Comparison of ENCODE assay signal across 12 mouse cellular contexts in genomic region chr9:60231981-60232881, GRCm38 (mm10).
DNase-seq lines count a peak whose midpoint lies in the region; ATAC-seq lines count a peak whose summit lies in the region.
"Had no signal": no experiment of that assay in that cellular context is flagged by ENCODE, and none has a peak within 500 bp of the region (broad histone marks: within the 10 kb centered on the region; RNA-seq: fewer than 3 reads in every experiment).

No protein-coding gene starts in this region.

- WGBS in embryonic facial prominence, embryonic 12.5 days = 62% methylated on average over 9 of the region's 9 CpGs
- WGBS in midbrain, embryonic 16.5 days = 63% methylated on average over 9 of the region's 9 CpGs

- H3K27me3 ChIP-seq in embryonic facial prominence, embryonic 12.5 days = no peaks in the 10 kb centered on the region
- no peaks in the 10 kb centered on the region for H3K27me3 ChIP-seq in midbrain, embryonic 16.5 days (ENCODE audit: control insufficient read depth, insufficient read depth, low read depth, low read length)
- H3K27me3 ChIP-seq: CH12.LX had no signal

- ATAC-seq in embryonic facial prominence, embryonic 12.5 days (ENCODE audit: insufficient number of reproducible peaks, insufficient read depth, low FRiP score, low TSS enrichment) = no peak
- ATAC-seq in midbrain, embryonic 16.5 days = no peak

- H3K4me1 ChIP-seq in embryonic facial prominence, embryonic 12.5 days = peaks cover 37% of the 10 kb centered on the region
- peaks cover 18% of the 10 kb centered on the region for H3K4me1 ChIP-seq in midbrain, embryonic 16.5 days (ENCODE audit: control insufficient read depth, insufficient read depth, low read length)

- no peaks in the 10 kb centered on the region for H3K36me3 ChIP-seq in embryonic facial prominence, embryonic 12.5 days
- no peaks in the 10 kb centered on the region for H3K36me3 ChIP-seq in midbrain, embryonic 16.5 days (ENCODE audit: control insufficient read depth, insufficient read depth, low read length)

- no peak overlapping the region for H3K4me3 ChIP-seq in embryonic facial prominence, embryonic 12.5 days
- H3K4me3 ChIP-seq in midbrain, embryonic 16.5 days (ENCODE audit: low read depth, low read length) = no peak overlapping the region
- H3K4me3 ChIP-seq: erythroblast, embryonic 14.5 days had no signal

- peak; percentile 18 to 42 for DNase-seq in lung, adult 18-20 months
- no peak for DNase-seq in lung, postnatal 25 days (ENCODE audit: low spot score)
- DNase-seq in kidney, postnatal 25 days = peak; percentile 15 to 42
- DNase-seq in left cerebral cortex, postnatal 36 days (ENCODE audit: low spot score in 2 of 2) = no peak
- no peak for DNase-seq in yolk sac, embryonic 10.5 days (ENCODE audit: low spot score)
- no peak for DNase-seq in liver
- DNase-seq: gastrocnemius, postnatal 14 days; thymus, adult 2 months had no signal

- peak overlapping the region; percentile 18; the same call in 1 of the 2 replicates for H3K27ac ChIP-seq in embryonic facial prominence, embryonic 12.5 days
- 0 out of 2 replicates have a peak overlapping the region, but pooled peaks have one; percentile 1 for H3K27ac ChIP-seq in midbrain, embryonic 16.5 days (ENCODE audit: low read length)

- intact Hi-C loops in left cerebral cortex, postnatal 36 days (cut with DNase I) = loop anchor here (10.0 kb wide), 1 partner anchor 507 kb away; no protein-coding TSS in a partner anchor

- H3K9me3 ChIP-seq in embryonic facial prominence, embryonic 12.5 days = no peaks in the 10 kb centered on the region
- no peaks in the 10 kb centered on the region for H3K9me3 ChIP-seq in midbrain, embryonic 16.5 days (replicated peaks; ENCODE audit: control insufficient read depth, low read length, poor library complexity, severe bottlenecking)

- no peak overlapping the region for H3K9ac ChIP-seq in embryonic facial prominence, embryonic 12.5 days
- H3K9ac ChIP-seq in midbrain, embryonic 16.5 days (ENCODE audit: low read depth, low read length) = no peak overlapping the region

- no peak overlapping the region for H3K4me2 ChIP-seq in embryonic facial prominence, embryonic 12.5 days (replicated peaks)
- H3K4me2 ChIP-seq in midbrain, embryonic 16.5 days (ENCODE audit: low read length) = no peak overlapping the region

Comparison
In these comparisons a context has a peak if more than half of its experiments do, and no peak if none do; other contexts are left out.
1. DNase-seq: peak in lung, adult 18-20 months (2 of 2) and kidney, postnatal 25 days (2 of 2); none in lung, postnatal 25 days (single experiment), left cerebral cortex, postnatal 36 days (0 of 2), yolk sac, embryonic 10.5 days (single experiment) and liver (single experiment).